Mouse (Mus musculus): ENCODE measurements around the gene Has1. TPM values are rescaled to one million over a fixed set of nuclear protein-coding genes. Genes with fewer than 3 reads are reported as not detected.

Gene Has1
- polyA plus RNA-seq, 1 experiment from 2014 or later, result 0.28 TPM

- ATAC-seq (replicated peaks; ENCODE audit: low FRiP score, low read depth) (peak; percentile 99), DNase-seq (ENCODE audit: low spot score) (peak; percentile 98)
- Histone ChIP-seq H3K4me2 (ENCODE audit: low read length) (peak overlapping the region; percentile 72), H3K36me3 (ENCODE audit: insufficient read depth, low read length) (0 out of 2 replicates have a peak, but pooled peaks cover 17% of the 10 kb centered on the region), H3K9ac (ENCODE audit: low read depth, low read length) (peak overlapping the region; percentile 61), H3K4me3 (replicated peaks; ENCODE audit: low read depth, low read length) (peak overlapping the region; percentile 37), H3K4me1 (replicated peaks; ENCODE audit: insufficient read depth, low read length) (peaks cover 18% of the 10 kb centered on the region), H3K27ac (peak overlapping the region; percentile 86), H3K27me3 (ENCODE audit: insufficient read depth, low read length) (no peaks in the 10 kb centered on the region), H3K9me3 (replicated peaks; ENCODE audit: low read length) (no peaks in the 10 kb centered on the region)
- WGBS, result under 1% methylated on average over 43 of the region's 43 CpGs
- TF ChIP-seq CTCF (IDR thresholded peaks at IDR 0.05; ENCODE audit: low read depth), result peak; percentile 82
Measured at GRCm38 (mm10) chr17:17837919-17838701, 16.9 kb downstream of the Has1 start.

DNA sequence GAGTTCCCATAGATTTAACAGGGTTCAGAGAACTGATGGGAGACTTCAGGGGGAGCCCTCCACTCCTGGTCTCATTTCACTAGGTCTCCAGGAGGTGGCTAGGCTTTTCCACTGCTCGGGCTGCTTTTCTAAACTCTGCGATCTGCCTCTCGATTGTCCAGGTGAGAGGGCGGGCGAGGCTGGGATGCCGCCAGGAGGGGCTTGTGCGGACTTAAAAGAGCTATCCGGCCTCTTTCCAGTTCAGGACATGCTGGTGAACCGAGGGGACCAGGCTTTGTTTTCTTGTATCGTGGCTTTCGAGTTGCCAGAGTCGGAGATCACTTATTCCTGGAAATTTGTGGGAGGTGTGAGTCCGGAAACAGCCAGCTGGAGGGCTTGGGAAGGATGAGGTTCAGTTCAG lies 17.6 kb downstream of the Has1 start:
- 4% methylated on average over 13 of the region's 13 CpGs for WGBS
- H3K27ac ChIP-seq, result peak overlapping the region; percentile 86
- TF ChIP-seq CTCF (IDR thresholded peaks at IDR 0.05; ENCODE audit: low read depth), result no peak
- peak overlapping the region; percentile 35 for H3K9ac ChIP-seq (ENCODE audit: low read depth, low read length)
- H3K4me2 ChIP-seq (ENCODE audit: low read length), result peak overlapping the region; percentile 72
- H3K9me3 ChIP-seq (replicated peaks; ENCODE audit: low read length), result no peaks in the 10 kb centered on the region
- no peaks in the 10 kb centered on the region for H3K27me3 ChIP-seq (ENCODE audit: insufficient read depth, low read length)
- peaks cover 18% of the 10 kb centered on the region for H3K4me1 ChIP-seq (replicated peaks; ENCODE audit: insufficient read depth, low read length)
- DNase-seq (ENCODE audit: low spot score) (no peak), ATAC-seq (replicated peaks; ENCODE audit: low FRiP score, low read depth) (no peak)
- H3K4me3 ChIP-seq (replicated peaks; ENCODE audit: low read depth, low read length), result peak overlapping the region; percentile 37
- H3K36me3 ChIP-seq (ENCODE audit: insufficient read depth, low read length), result 0 out of 2 replicates have a peak, but pooled peaks cover 17% of the 10 kb centered on the region

GRCm38 (mm10) chr17:17836101-17836500 lies 18.9 kb downstream of the Has1 start:
- no peak for TF ChIP-seq CTCF (IDR thresholded peaks at IDR 0.05; ENCODE audit: low read depth)
- H3K27ac ChIP-seq, result no peak overlapping the region
- H3K4me1 ChIP-seq (replicated peaks; ENCODE audit: insufficient read depth, low read length), result peaks cover 23% of the 10 kb centered on the region
- no peak overlapping the region for H3K9ac ChIP-seq (ENCODE audit: low read depth, low read length)
- ATAC-seq (replicated peaks; ENCODE audit: low FRiP score, low read depth) (no peak), DNase-seq (ENCODE audit: low spot score) (no peak)
- H3K4me3 ChIP-seq (replicated peaks; ENCODE audit: low read depth, low read length), result no peak overlapping the region
- H3K4me2 ChIP-seq (ENCODE audit: low read length), result no peak overlapping the region
- H3K36me3 ChIP-seq (ENCODE audit: insufficient read depth, low read length), result 0 out of 2 replicates have a peak, but pooled peaks cover 7% of the 10 kb centered on the region
- H3K9me3 ChIP-seq (replicated peaks; ENCODE audit: low read length), result no peaks in the 10 kb centered on the region
- no peaks in the 10 kb centered on the region for H3K27me3 ChIP-seq (ENCODE audit: insufficient read depth, low read length)
- 74% methylated on average over 5 of the region's 5 CpGs for WGBS

GRCm38 (mm10) chr17:17834896-17835295 lies 20.1 kb downstream of the Has1 start:
- Histone ChIP-seq H3K27ac (peak overlapping the region; percentile 15; the same call in 1 of the 2 replicates), H3K4me2 (ENCODE audit: low read length) (no peak overlapping the region), H3K36me3 (ENCODE audit: insufficient read depth, low read length) (0 out of 2 replicates have a peak, but pooled peaks cover 7% of the 10 kb centered on the region), H3K27me3 (ENCODE audit: insufficient read depth, low read length) (no peaks in the 10 kb centered on the region), H3K4me1 (replicated peaks; ENCODE audit: insufficient read depth, low read length) (peaks cover 35% of the 10 kb centered on the region), H3K9ac (ENCODE audit: low read depth, low read length) (no peak overlapping the region), H3K9me3 (replicated peaks; ENCODE audit: low read length) (no peaks in the 10 kb centered on the region), H3K4me3 (replicated peaks; ENCODE audit: low read depth, low read length) (no peak overlapping the region)
- ATAC-seq (replicated peaks; ENCODE audit: low FRiP score, low read depth), result no peak
- TF ChIP-seq CTCF (IDR thresholded peaks at IDR 0.05; ENCODE audit: low read depth), result no peak
- peak; percentile 45 for DNase-seq (ENCODE audit: low spot score)
- 0% methylated on average over 1 of the region's 1 CpGs for WGBS

GRCm38 (mm10) chr17:17830731-17831130 lies 24.3 kb downstream of the Has1 start:
- no peak for DNase-seq (ENCODE audit: low spot score)
- H3K4me2 ChIP-seq (ENCODE audit: low read length), result peak overlapping the region; percentile 94
- no peaks in the 10 kb centered on the region for H3K36me3 ChIP-seq (ENCODE audit: insufficient read depth, low read length)
- 40% methylated on average over 7 of the region's 7 CpGs for WGBS
- H3K9me3 ChIP-seq (replicated peaks; ENCODE audit: low read length), result no peaks in the 10 kb centered on the region
- ATAC-seq (replicated peaks; ENCODE audit: low FRiP score, low read depth), result no peak
- peaks cover 34% of the 10 kb centered on the region for H3K4me1 ChIP-seq (replicated peaks; ENCODE audit: insufficient read depth, low read length)
- peak overlapping the region; percentile 86; the same call in 1 of the 2 replicates for H3K9ac ChIP-seq (ENCODE audit: low read depth, low read length)
- TF ChIP-seq CTCF (IDR thresholded peaks at IDR 0.05; ENCODE audit: low read depth), result no peak
- no peak overlapping the region for H3K27ac ChIP-seq
- H3K27me3 ChIP-seq (ENCODE audit: insufficient read depth, low read length), result no peaks in the 10 kb centered on the region
- 0 out of 2 replicates have a peak overlapping the region, but pooled peaks have one; percentile 82 for H3K4me3 ChIP-seq (replicated peaks; ENCODE audit: low read depth, low read length)

- H3K36me3 ChIP-seq (ENCODE audit: insufficient read depth, low read length), result no peaks in the 10 kb centered on the region
- TF ChIP-seq CTCF (IDR thresholded peaks at IDR 0.05; ENCODE audit: low read depth), result no peak
Measured at GRCm38 (mm10) chr17:17829816-17830535, 25.0 kb downstream of the Has1 start.

More at GRCm38 (mm10) chr17:17829816-17830535, 25.0 kb downstream of the Has1 start:
- H3K9me3 ChIP-seq (replicated peaks; ENCODE audit: low read length), result no peaks in the 10 kb centered on the region
- H3K27me3 ChIP-seq (ENCODE audit: insufficient read depth, low read length), result no peaks in the 10 kb centered on the region
- ATAC-seq (replicated peaks; ENCODE audit: low FRiP score, low read depth), result no peak
- peak overlapping the region; percentile 82 for H3K4me3 ChIP-seq (replicated peaks; ENCODE audit: low read depth, low read length)
- H3K9ac ChIP-seq (ENCODE audit: low read depth, low read length), result peak overlapping the region; percentile 86; the same call in 1 of the 2 replicates
- WGBS, result 22% methylated on average over 23 of the region's 23 CpGs
- peak overlapping the region; percentile 94 for H3K4me2 ChIP-seq (ENCODE audit: low read length)
- no peak for DNase-seq (ENCODE audit: low spot score)
- peaks cover 37% of the 10 kb centered on the region for H3K4me1 ChIP-seq (replicated peaks; ENCODE audit: insufficient read depth, low read length)
- peak overlapping the region; percentile 98 for H3K27ac ChIP-seq
